Mouse (Mus musculus) ES-E14 (cell line): Measurements from ENCODE around the gene 4930518I15Rik.

Experiments
- HCFC1 ChIP-seq: IDR thresholded peaks from 2 replicates; pipeline ENCODE4 v1.6.1; 2012; ENCODE audit warnings: low read length, inconsistent platforms, borderline replicate concordance; ENCODE audit not compliant: insufficient read depth
- MAFK ChIP-seq: IDR thresholded peaks from 2 replicates; pipeline ENCODE4 v1.6.1; 2014; ENCODE audit warnings: mild to moderate bottlenecking, low read depth, low read length, inconsistent platforms; ENCODE audit not compliant: insufficient read depth
- ZC3H11A ChIP-seq: IDR thresholded peaks from 2 replicates; pipeline ENCODE4 v1.6.1; 2012; ENCODE audit warnings: low read depth, mild to moderate bottlenecking, inconsistent platforms, low read length, borderline replicate concordance
- ZNF384 ChIP-seq: IDR thresholded peaks from 2 replicates; pipeline ENCODE4 v1.6.1; 2012; ENCODE audit warnings: low read depth, low read length, inconsistent platforms

- no peak for TF ChIP-seq HCFC1
- TF ChIP-seq ZC3H11A, result no peak
- TF ChIP-seq MAFK, result no peak
- no peak for TF ChIP-seq ZNF384
Measured at GRCm38 (mm10) chr2:156843331-156843730, 14.4 kb downstream of the 4930518I15Rik start.
